Mouse (Mus musculus): Measurements from ENCODE around the gene Palld.

DNA sequence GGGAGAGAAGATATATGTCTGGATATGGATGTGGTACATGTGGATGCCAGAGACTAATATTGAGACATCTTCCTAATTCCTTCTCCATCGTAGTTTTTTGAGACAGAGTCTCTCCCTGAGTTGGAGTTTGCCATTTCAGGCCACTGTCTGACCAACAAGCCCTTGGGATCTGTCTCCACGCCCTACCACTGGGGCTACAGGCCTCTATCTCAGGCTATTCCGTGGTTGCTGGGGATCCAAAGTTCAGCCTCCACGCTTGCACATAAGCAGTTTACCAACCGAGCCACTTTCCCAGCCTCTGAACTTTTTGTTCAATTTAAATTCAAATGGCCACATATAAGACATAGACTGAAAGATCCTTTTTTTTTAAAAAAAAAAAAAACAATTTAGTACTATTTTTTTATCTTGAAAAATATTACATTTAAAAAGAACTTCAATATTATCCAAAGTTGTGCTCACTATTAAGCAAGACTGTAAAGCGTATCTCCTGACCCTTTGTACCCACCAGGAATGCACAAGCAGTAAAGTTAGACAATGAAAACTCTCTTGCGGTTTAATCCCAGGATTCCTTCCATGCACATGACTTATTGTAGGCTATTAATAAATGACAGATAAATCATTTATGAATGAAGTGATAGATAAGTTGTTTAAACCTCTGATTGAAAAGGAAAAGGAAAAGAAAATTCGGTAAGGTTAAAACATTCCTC, 276.1 kb downstream of the Palld start:
- TF ChIP-seq NELFE (IDR thresholded peaks at IDR 0.05; ENCODE audit: low read depth, low read length) (no peak), MYC (IDR thresholded peaks at IDR 0.05; ENCODE audit: low read depth, low read length) (no peak), RCOR1 (conservative IDR thresholded peaks at IDR 0.05; ENCODE audit: low read depth, low read length) (no peak), GABPA (IDR thresholded peaks at IDR 0.05; ENCODE audit: insufficient replicate concordance, low read depth, low read length) (no peak), TCF12 (IDR thresholded peaks at IDR 0.05; ENCODE audit: low read depth, low read length) (no peak), CTCF (conservative IDR thresholded peaks at IDR 0.05 in 1 of 2, IDR thresholded peaks at IDR 0.05 in 1 of 2; ENCODE audit: low read depth in 2 of 2, low read length in 2 of 2) (no peak), POLR2AphosphoS2 (IDR thresholded peaks at IDR 0.05; ENCODE audit: low read depth, low read length) (no peak), POLR2A (IDR thresholded peaks at IDR 0.05; ENCODE audit: low read depth, low read length) (no peak), CHD2 (IDR thresholded peaks at IDR 0.05; ENCODE audit: low read length) (no peak), E2F4 (IDR thresholded peaks at IDR 0.05; ENCODE audit: insufficient replicate concordance, low read depth, low read length) (no peak), EP300 (IDR thresholded peaks at IDR 0.05; ENCODE audit: low read length) (no peak), UBTF (IDR thresholded peaks at IDR 0.05; ENCODE audit: low read depth, low read length) (no peak), ZMIZ1 (IDR thresholded peaks at IDR 0.05; ENCODE audit: low read depth, low read length) (no peak)
